Mouse (Mus musculus) ES-Bruce4 (cell line): ENCODE measurements around the gene Pithd1.

ENCODE experiments used
- CTCF ChIP-seq: IDR thresholded peaks from one replicate; pipeline ENCODE4 v1.8.1; 2011; ENCODE audit warnings: low read depth, low read length
- EP300 ChIP-seq: IDR thresholded peaks from 2 replicates; pipeline ENCODE4 v1.6.1; 2011; ENCODE audit warnings: low read depth, low read length; ENCODE audit not compliant: insufficient read depth
- POLR2A ChIP-seq: IDR thresholded peaks from one replicate; pipeline ENCODE4 v1.8.1; 2011; ENCODE audit warnings: low read length; ENCODE audit not compliant: insufficient read depth

- TF ChIP-seq CTCF (no peak), EP300 (no peak), POLR2A (no peak)
Observed at GRCm38 (mm10) chr4:135946659-135947301, 40.3 kb downstream of the Pithd1 start.
